Mouse (Mus musculus) kidney, embryonic 15.5 days (tissue): ENCODE data around the gene Taok3. TPM values are rescaled to one million over a fixed set of nuclear protein-coding genes. Genes with fewer than 3 reads are reported as not detected.
A peak's percentile ranks its signal among the peaks of the same experiment; 100 is the strongest.

Experiments
- ATAC-seq: fragments of 200-750 bp; cut with Nextera tagmentation; replicated peaks from 2 replicates; pipeline ENCODE4 v1.8.0; 2017; ENCODE audit warnings: moderate TSS enrichment; ENCODE audit not compliant: low FRiP score
- H3K27ac ChIP-seq: fragments of 300-500 bp; sonication (generic); 2 replicates; pipeline ENCODE4 v1.5.1; 2015; ENCODE audit warnings: mild to moderate bottlenecking, inconsistent platforms
- H3K27me3 ChIP-seq: fragments of 300-500 bp; sonication (generic); 2 replicates; pipeline ENCODE4 v1.6.1; 2015; ENCODE audit warnings: inconsistent platforms
- H3K36me3 ChIP-seq: fragments of 300-500 bp; sonication (generic); 2 replicates; pipeline ENCODE4 v1.6.1; 2015; ENCODE audit warnings: inconsistent platforms
- H3K4me1 ChIP-seq: fragments of 300-500 bp; sonication (generic); 2 replicates; pipeline ENCODE4 v1.6.1; 2015; ENCODE audit warnings: inconsistent platforms
- H3K4me2 ChIP-seq: fragments of 300-500 bp; sonication (generic); 2 replicates; pipeline ENCODE4 v1.6.1; 2015; ENCODE audit warnings: moderate library complexity, mild to moderate bottlenecking, inconsistent platforms
- H3K4me3 ChIP-seq: fragments of 300-500 bp; sonication (generic); replicated peaks from 2 replicates; pipeline ENCODE4 v1.5.1; 2015; ENCODE audit warnings: mild to moderate bottlenecking, inconsistent platforms
- H3K9ac ChIP-seq: fragments of 300-500 bp; sonication (generic); 2 replicates; pipeline ENCODE4 v1.6.1; 2015; ENCODE audit warnings: mild to moderate bottlenecking, inconsistent platforms
- H3K9me3 ChIP-seq: fragments of 300-500 bp; sonication (generic); replicated peaks from 2 replicates; pipeline ENCODE4 v1.6.1; 2016; ENCODE audit warnings: inconsistent platforms
- WGBS: fragments of 180-500 bp; shearing (Covaris S2); methylation state at CpG from one replicate; pipeline ENCODE4 v1.1.7; 2015; ENCODE audit warnings: mixed read lengths; 5-methylcytosine and 5-hydroxymethylcytosine counted together
- polyA plus RNA-seq: library from polyadenylated mRNA; unstranded; fragments of >200 nt; fragmentation: Nextera tagmentation; extraction: Ambion mirVana; gene quantifications from 2 replicates; pipeline ENCODE4 v1.2.1, GENCODE M21; 2015

Gene Taok3
- polyA plus RNA-seq, 1 experiment from 2014 or later: 17.1 TPM

DNA sequence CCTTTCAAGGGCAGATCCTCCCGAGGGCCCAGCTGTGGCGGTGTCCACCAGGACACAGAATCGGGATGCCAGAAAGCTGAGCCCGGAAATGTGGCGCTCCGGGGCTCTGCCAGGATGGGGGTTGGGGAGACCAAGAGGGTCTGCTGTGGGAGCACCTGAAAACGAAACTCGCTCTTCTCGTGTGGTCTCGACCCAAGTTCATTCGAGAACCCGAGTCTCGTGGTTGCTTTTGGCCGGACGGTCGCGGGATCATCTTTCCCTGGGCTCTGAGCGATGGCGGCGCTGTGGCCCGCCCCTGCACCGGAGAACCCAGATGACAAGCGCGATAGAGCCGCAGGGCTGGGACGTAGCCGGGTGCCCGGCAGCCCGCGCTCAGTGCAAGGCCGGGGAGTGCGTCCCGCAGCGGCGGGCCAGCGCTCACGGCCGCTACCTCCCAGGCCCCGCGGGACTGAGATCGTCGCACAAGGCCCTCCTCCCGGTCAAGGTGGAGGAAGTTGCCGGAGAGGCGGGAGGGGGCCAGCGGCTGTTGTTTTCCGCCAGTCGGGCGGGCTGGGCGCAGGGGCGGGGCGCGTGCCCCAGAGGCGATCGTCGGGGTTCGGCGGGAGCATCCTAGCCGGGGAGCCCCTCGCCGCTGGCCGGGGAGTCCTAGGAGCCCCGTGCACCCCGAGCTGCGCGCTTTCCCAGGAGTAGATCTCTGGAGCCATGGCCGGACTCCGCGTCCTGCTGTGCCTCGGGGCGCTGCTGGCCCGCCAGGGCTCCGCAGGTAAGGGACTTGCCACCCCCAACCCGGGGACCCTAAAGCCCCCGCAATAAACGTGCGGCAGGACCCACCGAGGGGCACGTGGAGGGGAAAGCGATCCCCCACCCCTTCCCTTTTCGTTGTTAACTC lies 199.1 kb downstream of the Taok3 start, which contains the start of gene Vsig10:
Gene Vsig10 (plus strand): TSS at position 343 of the 889 bp plus-strand sequence.
- under 1% methylated on average over 81 of the region's 81 CpGs for WGBS
- Histone ChIP-seq H3K9ac (peak within 1 kb of the TSS; percentile 75), H3K27ac (peak within 1 kb of the TSS; percentile 83), H3K27me3 (no peaks in the 10 kb centered on the region), H3K4me3 (peak within 1 kb of the TSS; percentile 79), H3K4me1 (peaks cover 37% of the 10 kb centered on the region), H3K36me3 (no peaks in the 10 kb centered on the region), H3K4me2 (peak within 1 kb of the TSS; percentile 97), H3K9me3 (no peaks in the 10 kb centered on the region)
- peak; percentile 81 for ATAC-seq

DNA sequence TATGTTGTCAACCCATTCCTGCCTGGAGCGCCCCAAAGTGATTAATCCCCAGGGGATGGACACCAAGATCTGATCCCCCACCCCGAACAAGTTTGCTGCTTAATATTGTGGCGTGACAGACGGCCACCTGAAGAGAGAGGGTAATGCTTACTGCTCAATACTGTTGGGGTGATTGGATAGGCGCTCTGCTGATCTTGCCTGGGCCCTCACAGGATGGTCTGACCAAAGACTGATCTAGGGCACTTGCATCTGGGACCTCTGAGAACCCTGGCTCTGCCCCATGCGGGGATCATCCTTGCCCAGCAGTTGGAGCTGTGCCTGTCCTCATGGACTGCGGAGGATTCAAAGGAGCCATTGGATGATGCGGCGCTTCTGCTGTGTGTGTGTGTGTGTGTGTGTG lies 203.8 kb downstream of the Taok3 start:
- Histone ChIP-seq H3K4me1 (peaks cover 14% of the 10 kb centered on the region), H3K4me2 (no peak overlapping the region), H3K9ac (no peak overlapping the region), H3K27me3 (no peaks in the 10 kb centered on the region), H3K36me3 (peaks cover 4% of the 10 kb centered on the region; the same call in 1 of the 2 replicates), H3K9me3 (no peaks in the 10 kb centered on the region), H3K27ac (no peak overlapping the region), H3K4me3 (no peak overlapping the region)
- ATAC-seq: no peak
- 90% methylated on average over 9 of the region's 9 CpGs for WGBS

Other genes starting within 250 kb of the Taok3 start
- gene Suds3, start 4.0 kb upstream of the Taok3 start, polyA plus RNA-seq: 78.3 and 78.4 TPM in 2 replicates
- 760 and 766 TPM in 2 replicates for gene Pebp1, start 167.5 kb downstream of the Taok3 start, polyA plus RNA-seq
- gene Vsig10, start 199.0 kb downstream of the Taok3 start, polyA plus RNA-seq: 14.2 and 15.9 TPM in 2 replicates
- gene Wsb2, start 237.2 kb downstream of the Taok3 start, polyA plus RNA-seq: 67.7 and 69.5 TPM in 2 replicates